Mouse (Mus musculus): ENCODE data around the gene Fxyd1.

The Fxyd1 gene

DNA sequence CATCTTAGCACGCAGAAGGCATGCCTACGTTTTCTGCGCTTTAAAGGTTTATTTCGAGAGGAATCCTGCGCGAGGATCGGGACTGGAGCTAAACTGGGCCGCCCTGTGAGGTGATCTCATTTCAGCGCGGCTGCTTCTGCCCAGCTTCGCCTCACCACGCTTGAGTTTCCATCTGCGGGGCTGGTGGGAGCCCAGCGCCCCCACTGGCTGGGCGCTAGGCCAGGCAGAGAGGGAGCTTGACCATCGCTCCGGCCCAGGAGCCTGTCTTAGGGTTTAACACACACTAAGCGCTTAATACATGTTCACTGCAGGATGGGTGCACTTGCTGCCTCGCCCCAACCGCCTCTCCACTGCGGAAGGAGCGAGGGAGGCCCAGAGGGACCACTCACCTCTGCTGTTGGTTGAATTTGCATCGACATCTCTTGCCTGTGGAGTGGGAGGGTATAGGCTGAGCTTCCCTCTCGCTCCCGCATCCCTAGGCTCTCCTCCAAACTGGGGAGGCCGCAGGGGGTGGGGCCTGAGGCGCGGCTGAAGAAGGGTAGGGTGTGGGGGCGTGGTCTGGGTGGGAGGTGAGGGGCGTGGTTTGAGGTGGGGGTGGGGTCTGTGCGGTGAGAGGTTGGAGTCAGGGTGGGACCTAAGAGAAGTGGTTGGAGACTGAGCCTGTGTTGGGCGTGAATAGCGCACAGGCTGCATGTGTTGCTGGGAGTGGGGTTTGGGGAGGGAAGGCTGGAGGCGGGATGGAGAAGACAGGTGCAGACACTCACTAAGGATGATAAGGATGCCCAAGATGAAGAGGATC, 4.2 kb downstream of the Fxyd1 start:
- DNase-seq (ENCODE audit: low spot score in 2 of 2), result no peak

DNA sequence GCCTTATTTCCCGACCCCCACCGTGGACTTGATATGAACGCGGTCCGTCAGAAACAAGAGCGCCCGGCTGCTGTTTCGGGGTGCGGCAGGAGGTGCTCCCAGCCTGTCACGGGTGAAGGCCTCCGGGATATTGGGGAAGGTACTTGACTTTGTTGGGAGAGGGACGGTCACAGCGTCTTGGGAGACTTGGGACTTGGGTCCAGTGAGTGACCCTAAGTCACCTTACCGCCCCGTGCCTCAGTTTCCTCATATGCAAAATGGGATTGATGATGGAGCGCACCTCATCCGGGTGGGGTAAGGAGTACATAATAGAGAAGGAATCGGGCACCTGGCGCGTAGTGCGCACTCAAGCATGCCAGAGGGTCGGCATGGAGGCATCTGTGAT, 4.8 kb downstream of the Fxyd1 start:
- no peak for DNase-seq (ENCODE audit: low spot score in 2 of 2)

DNA sequence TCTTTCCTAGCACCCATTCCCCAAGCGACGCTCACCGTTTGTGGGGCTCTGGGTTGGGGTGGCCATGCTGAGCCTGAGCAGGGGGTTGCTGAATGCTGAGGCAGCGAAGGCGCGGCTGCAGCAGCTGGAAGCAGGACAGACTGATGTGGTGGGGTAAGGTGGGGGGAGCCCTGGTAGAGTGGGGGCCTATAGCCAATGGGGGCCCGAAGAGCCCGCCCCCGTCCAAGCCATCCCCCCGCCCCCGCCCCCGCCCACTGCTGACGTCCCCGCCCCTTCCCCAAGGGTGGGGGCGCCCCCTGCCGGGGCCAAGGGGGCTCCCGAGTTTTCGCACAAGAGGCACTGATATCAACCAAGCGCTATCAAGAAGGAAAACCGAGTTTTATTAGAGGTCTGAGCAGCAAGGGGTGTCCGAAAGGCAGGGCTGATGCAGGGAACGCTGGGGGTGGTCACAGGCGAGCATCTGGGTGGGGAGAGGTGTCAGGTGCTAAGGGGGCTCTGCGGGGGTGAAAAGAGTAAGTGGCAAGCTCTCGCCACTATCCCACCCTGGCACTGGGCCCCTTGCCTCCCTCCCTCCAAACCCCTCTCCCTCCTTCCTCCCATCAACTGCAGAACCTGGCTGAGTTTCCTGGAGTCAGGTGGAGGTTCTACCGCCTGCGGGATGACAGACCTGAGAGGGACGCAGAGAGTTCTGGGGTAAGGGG, 5.5 kb downstream of the Fxyd1 start, which contains the start of gene Fxyd7:
Gene Fxyd7 (minus strand): TSS at position 147 of the 701 bp plus-strand sequence.
- DNase-seq (ENCODE audit: low spot score in 2 of 2), result no peak

DNA sequence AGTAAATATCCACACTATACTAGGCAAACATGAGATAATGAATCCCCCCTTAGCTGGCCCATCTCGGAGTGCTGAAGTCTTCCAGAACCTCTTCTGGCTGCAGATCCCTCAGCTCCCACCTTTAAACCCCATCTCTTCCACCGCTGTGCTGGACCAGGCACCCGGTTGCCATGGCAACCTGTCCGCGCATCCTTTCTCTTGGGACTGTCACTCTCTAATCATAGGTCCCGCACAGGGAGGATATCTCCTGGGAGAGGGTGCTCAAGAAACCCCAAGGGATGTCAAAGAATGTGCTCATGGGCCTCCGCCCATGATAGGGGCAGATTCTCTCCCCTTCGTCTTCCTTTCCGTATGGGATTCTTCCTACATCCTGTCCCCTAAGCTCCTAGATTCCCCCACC, 6.1 kb downstream of the Fxyd1 start:
- no peak for DNase-seq (ENCODE audit: low spot score in 2 of 2)

DNA sequence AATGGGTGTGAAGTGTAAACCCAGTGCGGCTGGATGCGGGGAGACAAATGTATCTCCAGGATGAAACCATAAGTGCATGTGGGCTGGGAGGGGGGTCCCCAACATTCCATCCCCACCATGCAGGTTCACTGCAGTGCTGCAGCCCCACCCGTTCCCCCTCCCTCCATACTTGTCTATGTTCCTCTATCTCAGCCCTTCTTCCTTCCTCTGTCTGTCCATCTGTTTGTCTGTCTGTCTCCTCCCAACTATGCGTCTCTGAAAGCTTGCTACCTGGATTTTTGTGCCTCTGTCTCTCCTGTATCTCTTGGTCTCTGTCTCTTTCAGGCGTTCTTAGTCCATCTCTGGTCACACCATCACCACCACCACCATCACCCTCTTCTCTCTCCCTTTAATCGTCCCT, 6.5 kb downstream of the Fxyd1 start:
- DNase-seq (ENCODE audit: low spot score in 2 of 2), result no peak

DNA sequence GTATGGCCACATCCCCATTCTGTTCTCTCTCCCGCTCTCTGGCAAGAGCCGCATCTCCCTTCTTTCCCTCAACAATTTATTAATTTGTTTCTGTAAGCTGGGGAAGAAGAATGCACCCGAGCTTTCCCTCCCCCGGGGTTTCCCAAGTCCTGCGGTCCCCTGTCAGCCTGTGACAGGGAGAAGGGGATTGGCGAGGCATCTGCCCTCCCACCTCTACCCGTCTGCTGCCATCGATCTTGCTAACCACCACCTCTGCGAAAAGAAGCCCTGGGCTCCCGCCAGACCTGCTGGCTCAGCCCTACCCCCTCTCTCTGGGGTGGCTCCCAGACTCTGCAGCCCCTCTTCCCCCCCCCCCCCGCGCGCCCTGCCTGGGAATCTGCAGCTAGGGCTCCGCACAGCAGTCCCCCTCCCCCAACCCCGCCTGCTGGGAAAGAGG, 7.1 kb downstream of the Fxyd1 start:
- DNase-seq (ENCODE audit: low spot score in 2 of 2), result no peak

DNA sequence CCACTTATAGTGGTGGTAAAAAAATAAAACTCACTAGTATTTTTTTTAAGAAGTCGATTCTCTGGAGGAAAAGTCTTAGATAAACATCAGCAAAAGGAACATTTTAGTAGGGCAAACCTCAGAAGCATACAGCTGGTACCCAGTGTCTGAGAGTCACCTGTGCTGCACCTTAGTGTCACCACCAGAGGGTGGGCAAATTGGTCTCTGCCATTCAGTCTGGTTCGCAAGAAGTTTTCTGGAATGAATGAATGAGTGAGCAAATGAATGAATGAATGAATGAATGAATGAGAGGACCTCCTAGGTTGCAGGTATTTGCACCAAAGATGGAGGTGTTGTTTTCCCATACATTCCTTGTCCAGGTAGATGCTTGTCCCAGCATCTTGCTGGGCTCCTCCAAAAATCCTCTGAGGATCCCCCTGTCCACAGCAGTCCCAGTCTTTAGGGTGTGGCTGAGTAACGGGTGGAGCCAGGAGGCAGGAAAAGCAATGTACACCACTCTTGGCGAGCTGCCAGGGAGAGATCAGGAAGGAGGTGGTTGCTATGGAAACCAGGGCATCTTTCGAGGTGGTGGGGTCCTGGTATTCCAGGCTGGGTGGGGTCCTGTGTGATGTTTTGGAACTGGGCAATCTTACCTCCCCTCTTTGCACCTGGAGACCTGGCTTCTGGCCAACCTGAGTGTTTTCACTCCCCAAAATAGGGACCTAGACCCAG, 7.7 kb downstream of the Fxyd1 start:
- DNase-seq (ENCODE audit: low spot score in 2 of 2), result no peak

DNA sequence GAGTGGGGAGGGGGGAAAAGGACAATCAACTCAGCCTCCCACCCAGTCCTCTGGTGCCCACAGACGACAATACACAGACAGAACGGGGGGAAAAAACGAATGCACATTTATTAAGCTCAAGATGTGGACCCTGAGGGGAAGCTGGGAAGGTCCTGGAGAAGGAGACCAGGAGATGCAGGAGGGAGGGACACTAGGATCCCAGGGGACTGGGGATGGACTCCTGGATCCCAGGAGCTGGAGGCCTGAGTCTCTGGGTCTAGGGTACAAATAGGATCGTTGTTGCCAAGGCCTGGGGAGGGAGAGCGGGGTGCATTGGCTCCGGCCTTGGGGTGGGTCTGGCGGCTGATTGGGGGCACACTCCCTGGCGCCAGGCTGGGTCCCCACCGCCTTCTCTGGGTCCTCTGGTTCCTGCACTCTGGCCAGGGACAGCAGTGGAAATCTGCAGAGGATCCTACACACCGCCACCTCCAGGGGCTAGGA, 14.5 kb downstream of the Fxyd1 start, which contains the start of gene Fxyd5:
Gene Fxyd5 (minus strand): TSS at position 51 of the 480 bp plus-strand sequence.
- DNase-seq (ENCODE audit: low spot score in 2 of 2), result no peak

DNA sequence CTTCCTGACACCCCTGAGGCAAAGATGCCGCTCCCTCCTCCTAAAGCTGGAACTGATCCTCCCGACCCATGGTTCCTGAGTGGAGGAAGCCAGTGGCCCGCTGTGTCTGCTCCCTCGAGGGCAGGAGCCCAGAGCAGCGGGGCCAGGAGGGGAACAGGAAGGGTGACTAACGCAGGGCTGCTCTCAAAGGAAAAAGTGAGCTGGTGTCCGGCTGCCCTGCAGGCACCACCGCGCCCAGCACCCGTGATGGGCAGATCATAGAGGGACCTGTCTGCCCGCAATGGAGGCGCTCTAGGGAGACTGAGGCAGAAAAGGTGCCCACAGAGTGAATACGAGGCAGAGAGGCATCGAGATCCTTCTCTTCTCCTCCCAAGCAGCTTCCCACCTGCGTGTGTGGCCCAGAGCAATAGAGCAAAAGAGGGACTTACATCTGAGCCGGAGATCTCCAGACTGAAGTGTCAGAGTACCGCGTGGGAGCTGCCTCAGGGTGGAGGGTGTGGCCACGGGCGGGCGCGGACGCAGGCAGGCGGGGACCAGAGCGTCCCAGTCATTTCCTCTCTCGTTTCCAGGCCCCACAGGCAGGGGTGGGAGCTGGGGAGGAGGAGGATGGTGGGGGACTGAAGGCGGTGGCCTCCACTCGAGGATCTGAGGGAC, 15.2 kb downstream of the Fxyd1 start:
- peak; percentile 24 to 33 for DNase-seq (ENCODE audit: low spot score in 2 of 2)

DNA sequence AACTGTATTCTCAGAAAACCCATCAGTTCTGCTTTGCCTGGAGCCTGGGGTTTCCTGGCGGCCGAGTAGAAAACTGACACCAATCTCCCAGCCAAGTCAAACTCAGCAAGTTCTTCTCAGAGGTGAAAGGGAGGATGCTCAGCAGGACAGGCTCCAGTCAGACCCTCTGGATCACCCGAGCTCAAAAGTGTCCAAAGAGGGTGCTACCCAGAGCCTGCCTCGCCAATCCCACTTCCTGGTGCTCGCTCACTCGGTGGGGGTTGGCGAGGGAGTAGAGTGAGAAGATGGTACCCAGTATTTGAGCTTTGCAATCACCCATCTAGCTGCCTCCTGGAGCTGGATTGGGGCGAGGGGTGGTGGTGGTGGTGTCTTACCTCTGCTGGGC, 16.0 kb downstream of the Fxyd1 start:
- no peak for DNase-seq (ENCODE audit: low spot score in 2 of 2)

DNA sequence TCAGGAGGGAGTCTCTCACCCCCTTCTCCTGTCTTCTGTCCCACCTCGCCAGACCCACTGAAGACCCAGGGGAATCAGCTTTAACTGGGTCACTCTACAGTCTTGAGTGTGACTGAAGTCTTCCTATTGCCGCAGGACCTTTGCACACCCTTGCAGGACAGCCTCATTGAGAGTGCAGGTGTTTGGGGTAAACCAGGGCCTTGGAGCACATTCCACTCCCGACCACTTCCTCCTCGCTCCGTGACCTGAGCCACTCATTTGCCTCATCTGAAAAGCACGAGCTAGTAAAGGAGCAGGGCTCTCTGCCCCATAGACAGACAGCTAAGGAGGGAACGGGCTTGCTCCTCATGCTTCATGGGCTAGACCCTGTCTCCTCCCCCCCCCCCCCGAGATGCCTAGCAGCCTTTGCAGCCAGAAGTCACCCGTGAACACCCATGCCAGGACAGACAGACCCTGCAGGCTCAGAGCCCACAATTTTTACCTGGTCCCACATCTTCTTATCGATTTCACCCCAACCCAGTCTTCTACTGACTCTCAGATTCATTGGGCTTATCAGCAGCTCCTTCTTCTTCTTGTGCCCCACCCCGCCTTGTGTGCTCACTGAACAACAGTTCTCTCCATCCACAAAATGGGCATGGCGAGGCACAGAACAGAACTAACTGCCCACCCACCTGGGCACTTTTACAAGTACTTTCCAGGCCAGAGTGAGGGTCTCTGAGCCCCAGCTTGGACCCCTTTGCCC, 16.5 kb downstream of the Fxyd1 start:
- DNase-seq (ENCODE audit: low spot score in 2 of 2), result no peak

DNA sequence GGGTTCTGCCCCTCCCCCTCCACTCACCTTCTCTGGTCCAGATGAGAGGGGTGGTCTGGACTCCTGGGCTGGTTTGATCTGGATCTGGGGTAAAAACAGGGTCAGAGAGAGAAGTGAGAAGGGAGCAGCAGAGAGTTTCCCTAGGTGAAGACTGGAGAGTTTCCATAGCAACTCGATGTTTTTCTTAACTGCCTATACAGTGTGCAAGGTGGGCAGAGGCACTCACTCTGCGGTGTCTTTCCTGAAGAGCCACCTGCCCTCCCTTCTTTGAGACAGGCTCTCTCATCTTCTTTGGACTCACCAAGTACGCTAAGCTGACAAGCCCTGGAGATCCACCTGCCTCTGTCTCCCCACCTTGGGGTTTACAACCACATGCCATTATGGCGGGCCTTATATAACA, 18.0 kb downstream of the Fxyd1 start:
- DNase-seq (ENCODE audit: low spot score in 2 of 2), result no peak

DNA sequence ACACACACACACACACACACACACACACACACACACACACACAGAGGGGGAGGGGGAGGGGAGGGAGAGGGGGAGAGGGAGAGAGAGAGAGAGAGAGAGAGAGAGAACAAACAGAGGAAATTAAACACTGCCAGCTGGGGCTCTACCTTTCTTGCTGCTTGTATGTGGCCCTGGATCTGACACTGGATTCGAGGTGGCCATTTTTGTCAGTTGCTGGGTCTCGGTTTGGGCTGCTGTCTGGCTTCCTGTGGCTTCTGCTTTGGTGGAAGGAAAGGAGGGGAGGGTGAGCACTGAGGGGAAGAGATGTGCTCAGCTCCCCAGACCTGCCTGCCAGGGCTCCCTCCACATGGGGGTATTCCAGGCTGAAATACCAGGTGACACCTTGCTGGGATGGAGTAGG, 19.3 kb downstream of the Fxyd1 start:
- DNase-seq (ENCODE audit: low spot score in 2 of 2), result no peak

DNA sequence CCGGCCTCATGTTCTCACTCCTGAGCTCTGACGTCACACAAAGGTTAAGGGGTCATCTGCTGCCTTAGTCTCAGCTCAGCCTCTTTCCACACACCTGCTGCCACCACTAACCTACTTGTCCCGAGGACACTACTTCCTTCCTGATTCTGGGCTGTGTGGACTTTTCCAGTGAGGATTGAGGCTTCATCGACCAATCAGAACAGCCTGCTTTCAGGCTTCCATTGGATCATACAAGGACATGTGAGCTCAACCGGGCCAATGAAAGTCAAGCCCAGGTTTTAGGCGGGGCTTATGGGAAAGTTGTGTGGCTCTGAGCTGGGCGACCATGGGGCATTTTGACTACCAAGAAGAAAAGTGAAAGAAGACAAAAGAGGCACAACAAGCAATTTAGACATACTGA, 20.1 kb downstream of the Fxyd1 start:
- no peak for DNase-seq (ENCODE audit: low spot score in 2 of 2)

DNA sequence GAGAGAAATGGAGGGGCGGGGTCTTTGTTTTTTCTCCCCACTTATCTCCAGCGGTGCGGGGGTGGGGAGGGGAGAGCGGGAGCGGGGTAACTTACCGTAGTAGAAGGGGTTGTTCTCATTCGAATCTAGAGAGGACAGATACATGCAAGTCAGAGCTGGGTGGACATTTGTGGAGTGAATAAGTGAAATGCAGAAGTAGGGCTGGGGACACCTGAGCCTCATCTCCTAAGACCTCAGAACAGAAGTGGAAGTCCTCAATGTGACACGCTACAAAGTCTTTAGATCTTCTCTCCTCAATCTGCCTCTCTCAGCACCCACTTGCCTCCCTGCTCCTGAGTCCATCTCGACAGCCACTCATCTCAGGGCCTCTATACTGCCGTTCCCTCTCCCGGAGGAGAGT, 21.7 kb downstream of the Fxyd1 start:
- DNase-seq (ENCODE audit: low spot score in 2 of 2), result no peak

DNA sequence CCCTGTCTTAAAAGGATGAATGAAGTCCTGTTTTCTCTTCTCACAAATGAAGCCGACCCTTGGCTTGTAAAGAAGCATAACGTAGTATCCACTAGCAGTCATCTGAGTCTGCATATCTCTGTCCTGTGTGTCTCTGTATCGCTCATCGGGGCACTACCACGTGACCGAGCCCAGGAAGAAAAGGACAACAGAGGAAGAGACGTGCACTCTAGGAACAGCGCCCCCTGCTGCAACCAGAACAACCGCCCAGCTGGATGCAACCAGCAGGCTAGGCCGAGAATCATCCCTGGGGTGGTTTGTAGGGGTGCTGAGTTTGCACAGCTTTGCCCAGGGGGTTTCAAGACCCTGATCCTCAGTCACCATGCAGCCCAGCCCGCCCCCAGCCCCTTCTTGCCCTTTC, 22.2 kb downstream of the Fxyd1 start:
- DNase-seq (ENCODE audit: low spot score in 2 of 2), result peak in 1 of 2 experiments; percentile 43

DNA sequence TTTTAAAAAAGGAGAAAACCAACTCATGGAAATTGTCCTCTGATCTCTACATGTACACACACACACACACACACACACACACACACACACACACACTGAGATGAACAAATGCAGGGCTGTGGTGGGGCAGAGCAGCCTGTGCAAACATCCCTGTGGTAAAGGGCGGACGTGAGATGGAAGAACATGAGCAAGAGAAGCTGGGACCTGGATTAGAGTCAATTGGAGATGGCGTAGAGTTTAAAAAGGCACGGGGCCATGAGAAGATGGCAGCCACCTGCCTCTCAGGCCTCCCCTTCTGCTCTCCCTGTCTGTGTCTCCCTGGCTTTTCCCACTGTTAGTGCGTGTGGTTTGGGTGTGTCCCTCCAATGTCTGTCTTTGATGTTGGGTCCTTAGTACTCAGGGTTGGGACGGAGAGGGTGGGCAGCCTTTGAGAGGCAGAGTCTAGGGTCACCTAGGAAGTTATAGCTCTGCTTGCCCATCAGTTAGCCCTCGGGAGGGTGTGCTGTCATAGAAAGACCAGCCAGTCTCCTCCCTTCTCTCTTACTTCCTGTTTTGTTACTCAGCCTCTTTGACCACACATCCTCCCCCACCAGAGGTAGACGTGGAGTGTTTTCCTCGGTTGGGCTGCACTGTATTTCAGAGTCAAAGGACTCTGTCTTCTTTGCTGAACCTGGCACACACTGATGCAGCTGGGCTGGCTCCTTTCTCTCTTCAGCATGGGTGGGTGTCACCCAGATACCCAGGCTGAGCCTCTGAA, 23.4 kb downstream of the Fxyd1 start:
- peak in 1 of 2 experiments; percentile 36 for DNase-seq (ENCODE audit: low spot score in 2 of 2)

DNA sequence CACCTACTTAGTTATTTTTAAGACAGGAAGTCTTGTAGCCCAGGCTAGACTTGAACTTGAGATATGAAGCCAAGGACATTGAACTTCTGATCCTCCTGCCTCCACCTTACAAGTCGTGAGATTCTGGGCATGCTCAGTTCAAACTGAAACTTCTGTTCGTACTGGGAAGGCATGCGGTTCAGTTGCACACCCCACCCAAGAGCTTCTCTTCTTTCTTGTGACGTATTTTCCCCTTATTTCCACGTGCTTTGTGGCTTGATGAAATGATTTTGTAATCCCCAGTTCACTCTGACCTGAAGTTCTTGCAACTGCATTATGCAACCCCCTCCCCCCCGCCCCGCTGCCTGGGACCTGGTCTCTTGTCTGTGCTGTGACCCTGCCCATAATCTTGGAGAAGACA, 25.3 kb downstream of the Fxyd1 start:
- DNase-seq (ENCODE audit: low spot score in 2 of 2), result no peak

DNA sequence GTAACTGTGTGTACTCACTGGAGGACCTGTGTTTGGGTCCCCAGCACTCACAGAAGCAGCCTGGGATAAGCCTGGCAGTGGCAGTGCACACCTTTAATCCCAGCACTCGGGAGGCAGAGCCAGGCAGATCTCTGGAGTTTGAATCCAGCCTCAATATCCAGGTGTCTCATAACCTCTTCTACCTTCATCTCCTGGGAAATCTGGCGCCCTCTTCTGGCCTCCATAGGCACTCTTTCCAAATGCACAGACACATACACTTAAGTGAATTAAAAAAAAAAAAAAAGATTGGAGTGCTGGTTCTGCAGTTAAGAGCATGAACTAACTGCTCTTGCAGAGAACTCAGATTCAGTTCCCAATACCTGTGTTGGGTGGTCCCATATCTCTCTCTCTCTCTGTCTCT, 26.3 kb downstream of the Fxyd1 start:
- no peak for DNase-seq (ENCODE audit: low spot score in 2 of 2)

DNA sequence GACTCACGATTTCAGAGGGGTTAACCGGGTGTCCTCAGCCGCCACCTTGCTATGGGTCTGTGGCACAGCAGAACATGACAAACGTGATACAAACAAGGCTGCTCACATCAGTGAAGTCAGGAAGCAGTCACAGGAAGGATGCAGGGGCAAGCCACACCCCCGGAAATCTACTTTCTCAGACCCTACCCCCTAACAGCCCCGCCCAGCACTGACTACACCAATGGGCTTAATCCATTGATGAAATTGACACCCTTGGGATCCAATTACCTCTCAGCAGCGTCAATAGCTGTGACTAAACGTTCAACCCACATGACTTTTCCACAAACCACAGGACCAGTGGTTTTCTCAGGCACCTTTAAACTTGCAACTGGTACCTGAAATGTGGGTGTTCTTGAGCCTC, 28.4 kb downstream of the Fxyd1 start:
- no peak for DNase-seq (ENCODE audit: low spot score in 2 of 2)

Data from spleen, postnatal 14 days (tissue).